Mouse (Mus musculus) layer of hippocampus, postnatal 10 days (tissue): ENCODE data around the gene Irx1. TPM values are rescaled to one million over a fixed set of nuclear protein-coding genes. Genes with fewer than 3 reads are reported as not detected.

Source experiments
- DNase-seq, 2 experiments: peaks; one replicate each; pipeline ENCODE4 v3.0.0; 2021; ENCODE audit warnings: low spot score in 2 of 2
- long read RNA-seq: library from polyadenylated mRNA; stranded (forward); transcript quantifications from one replicate; pipeline ENCODE4 v2.0.0, GENCODE M21; 2023
- total RNA-seq, 2 experiments: library from RNA; stranded (reverse); gene quantifications; 2 replicates each; pipeline ENCODE4 v1.2.3; 2021

Irx1 gene
- 1 to 10 TPM; 1.0 to 1.2 TPM for total RNA-seq
- long read RNA-seq: 0 reads

DNA sequence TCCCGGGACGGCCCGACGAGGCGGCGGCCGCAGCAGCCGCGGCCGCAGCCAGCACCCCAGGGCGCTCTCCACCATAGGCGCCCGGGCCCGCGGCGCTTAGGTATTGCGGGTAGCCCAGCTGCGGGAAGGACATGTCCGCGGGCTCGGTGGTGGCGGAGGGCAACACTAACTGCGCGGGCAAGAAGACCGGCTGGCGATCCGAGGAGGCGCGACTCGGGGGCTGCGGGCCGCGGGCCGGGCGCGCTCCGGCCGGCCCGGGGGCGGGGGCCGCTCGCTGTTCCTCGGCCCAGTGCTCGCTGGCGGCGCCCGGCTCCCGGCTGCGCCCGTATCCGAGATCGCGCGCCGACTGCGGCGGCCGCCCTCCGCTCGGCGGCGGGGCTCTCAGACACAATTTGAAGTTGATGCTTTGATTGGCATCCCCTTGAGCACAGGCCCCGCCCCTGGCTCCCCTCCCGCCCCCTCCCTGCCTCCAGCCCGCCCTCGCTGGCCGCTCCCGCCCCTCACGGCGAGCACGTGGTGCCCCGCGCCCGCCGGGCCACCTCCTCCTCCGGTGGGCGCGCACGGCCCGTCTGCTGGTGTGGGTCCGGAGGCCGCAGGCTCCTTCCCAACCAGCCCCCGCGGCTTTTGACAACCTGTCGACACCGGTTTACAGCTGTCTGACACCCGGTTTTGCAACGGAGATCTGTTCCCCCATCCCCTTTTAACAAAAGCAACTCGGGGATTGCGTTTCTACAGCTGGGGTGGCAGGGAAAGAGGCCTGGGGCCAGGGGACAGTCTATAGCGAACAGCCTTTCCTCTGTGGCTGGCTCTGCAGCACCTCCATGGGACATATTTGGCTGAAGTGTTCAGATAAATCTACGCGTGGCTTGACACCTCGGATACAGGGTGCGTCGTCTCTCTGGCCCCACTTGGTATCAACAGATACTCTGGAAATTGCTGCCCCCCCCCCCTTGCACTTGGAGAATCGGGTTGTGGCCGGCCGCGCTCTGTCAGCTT is at the start of gene Irx1:
Gene Irx1 (minus strand): TSS at position 368 of the 996 bp plus-strand sequence.
- DNase-seq: no peak

- DNase-seq: no peak
Observed at GRCm38 (mm10) chr13:71979932-71980655, 16.6 kb upstream of the Irx1 start.

DNA sequence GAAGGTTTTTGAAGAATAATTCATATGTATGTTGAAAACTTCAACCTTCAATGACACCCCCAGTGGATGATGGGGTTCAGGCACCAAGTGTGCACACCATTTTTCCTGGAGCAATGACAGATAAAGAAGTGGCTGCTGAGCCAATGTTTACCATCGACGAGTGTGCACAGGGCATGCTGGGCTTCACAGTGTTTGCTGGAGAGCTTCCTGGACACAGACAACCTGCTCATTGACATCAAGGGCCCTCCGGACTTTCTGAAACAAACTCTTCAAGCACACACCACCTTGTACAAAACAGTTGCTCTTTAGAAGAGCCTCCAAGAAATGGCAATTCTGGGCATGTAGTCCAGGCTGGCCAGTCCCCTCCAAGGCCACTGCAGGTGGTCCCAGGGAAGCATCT is 12.2 kb upstream of the Irx1 start:
- no peak for DNase-seq

- no peak for DNase-seq
Observed at GRCm38 (mm10) chr13:71968286-71968685, 4.8 kb upstream of the Irx1 start.

DNA sequence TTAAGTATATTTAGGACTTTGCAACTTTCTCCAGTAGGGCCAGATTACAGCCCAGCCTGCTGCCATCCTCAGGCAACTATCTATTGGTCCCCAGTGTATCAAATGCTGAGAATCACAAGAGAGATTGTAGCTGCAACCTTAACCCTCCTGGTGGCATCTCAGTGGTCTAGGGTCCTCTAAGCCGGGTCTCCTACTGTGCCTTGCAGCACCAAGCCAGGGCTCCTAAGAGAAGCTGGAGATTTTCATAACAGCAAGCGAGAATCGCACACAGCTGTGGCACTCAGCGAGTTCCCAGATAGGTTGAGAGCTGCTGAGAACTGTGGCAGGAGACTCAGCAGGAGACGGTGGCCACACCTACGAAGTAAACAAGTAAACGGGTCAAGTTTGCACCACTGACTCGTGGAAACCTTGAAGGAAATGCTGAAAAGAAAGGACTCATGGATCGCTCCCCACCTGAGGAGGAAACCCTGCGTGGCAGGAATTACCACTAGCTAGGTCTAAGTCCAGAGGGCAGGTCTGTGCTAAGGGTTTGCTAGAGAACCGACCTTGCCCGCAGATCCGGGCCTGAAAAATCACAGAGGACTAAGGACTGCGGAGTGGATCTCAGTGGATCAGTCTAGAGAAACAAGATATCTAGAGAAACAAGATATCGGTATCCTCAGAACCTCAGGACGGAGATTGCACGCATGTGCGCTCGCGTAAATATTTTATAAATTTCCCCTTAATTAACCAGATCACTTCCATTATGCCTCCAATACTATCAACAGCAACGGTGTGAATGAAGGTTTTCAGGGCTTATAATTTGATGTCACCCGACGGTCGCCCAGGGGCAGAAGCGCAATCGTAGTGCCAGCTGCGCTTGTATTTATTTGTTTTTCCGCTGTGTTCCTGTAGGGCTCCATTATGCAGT is 4.1 kb upstream of the Irx1 start:
- DNase-seq: no peak

DNA sequence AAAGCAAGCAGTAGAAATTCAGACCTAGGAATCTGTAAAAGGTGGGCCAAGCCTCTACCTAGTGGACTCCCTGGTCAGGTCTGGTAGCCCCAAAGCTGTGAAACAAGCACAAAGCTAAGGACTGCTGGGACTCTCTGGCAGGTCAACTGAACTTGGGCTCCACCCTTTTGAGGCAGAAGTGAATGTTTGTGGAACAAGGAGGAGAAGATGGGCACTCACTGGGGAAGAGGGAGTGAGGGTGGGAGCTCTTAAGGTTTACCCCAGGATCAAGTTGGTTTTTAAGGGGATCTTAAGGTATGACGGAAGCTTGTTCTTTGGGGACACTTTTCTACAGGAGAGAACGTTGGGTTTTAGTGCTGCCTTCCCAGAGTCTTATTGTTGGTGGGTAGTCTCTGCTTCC is 3.1 kb upstream of the Irx1 start:
- DNase-seq: no peak

DNA sequence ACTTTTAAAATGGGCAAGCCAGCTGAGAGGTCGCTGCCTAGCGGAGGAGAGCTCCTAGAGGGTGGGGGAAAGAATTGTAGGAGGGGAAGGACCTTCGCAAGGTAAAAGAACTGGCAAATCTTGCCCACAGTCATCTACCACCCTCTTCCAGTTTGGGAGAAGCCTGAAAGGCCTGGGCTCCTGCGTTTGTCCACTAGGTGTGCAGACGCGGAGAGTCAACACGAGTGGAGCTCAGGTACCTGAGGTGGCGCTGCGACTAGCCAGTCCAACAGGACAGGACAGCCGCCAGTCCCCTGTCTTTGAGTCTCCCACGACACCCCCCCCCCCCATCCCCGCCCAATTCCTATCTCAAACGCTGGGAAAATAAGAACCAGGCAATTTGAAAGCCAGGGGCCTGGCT is 843 bp upstream of the Irx1 start:
- no peak for DNase-seq

DNA sequence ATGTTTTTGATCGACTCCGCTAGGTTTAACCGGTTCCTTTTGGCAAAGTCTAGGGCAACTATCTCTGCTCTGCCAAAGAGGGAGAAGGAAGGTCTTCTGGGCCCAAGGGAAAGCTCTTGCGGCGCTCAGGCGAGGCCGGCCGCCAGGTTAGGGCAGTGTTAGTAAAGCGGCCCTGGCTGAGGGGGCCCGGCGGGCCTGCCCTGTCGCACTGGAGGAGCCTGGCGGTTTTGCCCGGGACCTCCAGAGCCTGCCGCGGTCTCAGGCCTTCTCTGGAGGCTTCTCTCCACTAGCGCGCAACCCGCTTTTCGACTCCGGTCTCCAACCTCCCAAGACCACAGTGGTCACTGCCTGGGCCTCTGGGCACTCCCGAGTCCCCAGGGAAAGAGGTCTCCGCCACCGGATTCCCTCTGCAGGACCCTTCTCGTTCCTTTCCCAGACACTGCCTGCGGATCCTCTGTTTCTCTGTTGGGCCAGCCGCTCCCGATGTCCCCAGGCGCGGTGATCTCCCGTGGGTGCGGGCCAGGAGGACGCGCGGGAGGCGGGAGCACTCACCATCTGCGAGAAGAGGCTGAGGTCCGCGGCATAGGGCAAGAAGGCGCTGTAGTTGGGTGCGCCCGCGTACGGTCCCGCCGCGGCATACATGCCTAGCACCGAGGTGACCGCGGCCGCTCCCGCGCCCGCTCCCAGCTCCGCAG is 715 bp downstream of the Irx1 start:
- DNase-seq: peak; percentile 13 to 27

GRCm38 (mm10) chr13:71961891-71962660 is 1.4 kb downstream of the Irx1 start:
- peak in 1 of 2 experiments; percentile 34 for DNase-seq

GRCm38 (mm10) chr13:71960846-71961735 is 2.4 kb downstream of the Irx1 start:
- DNase-seq: no peak

DNA sequence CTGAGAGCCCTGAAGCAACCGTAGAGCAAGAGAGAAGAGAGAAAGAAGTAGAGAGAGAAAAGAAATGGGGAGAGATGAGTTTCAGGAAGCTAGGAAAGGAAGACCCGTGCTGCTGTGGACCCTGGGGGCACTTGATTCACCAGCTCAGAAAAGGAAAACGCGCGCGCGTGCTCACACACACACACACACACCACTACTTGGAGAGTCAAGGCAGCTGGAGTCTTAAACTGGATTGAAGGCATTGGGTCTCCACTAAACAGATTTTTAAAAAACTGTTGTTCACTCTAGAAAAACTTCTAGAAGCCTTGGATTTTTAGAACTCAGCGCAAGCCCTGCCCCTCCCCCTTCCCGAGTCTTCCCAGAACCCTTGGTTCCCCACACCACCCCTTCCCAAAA is 3.2 kb downstream of the Irx1 start:
- no peak for DNase-seq

- peak in 1 of 2 experiments; percentile 16 for DNase-seq
Observed at GRCm38 (mm10) chr13:71959361-71960276, 3.9 kb downstream of the Irx1 start.

DNA sequence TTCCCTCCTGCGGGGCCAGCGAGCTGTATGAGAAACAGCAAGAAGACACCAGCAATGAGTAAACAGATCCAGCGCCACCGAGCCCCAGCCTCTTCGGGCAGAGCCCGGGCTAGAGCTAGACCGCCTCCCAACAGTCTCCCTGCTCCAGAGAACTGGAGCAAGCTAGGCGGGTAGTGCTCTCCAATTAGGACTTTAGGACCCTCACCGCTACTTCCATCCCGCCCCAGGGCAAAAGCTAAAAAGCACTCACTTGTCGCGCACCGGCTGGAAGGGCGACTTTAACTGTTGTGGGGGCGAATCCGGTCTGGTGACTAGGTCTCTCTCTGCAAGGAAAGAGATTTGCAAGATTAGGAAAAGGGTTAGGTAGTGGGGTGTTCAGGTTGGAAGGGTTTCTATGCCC is 4.9 kb downstream of the Irx1 start:
- no peak for DNase-seq

- no peak for DNase-seq
Observed at GRCm38 (mm10) chr13:71957811-71958351, 5.6 kb downstream of the Irx1 start.

- DNase-seq: no peak
Observed at GRCm38 (mm10) chr13:71957147-71957546, 6.4 kb downstream of the Irx1 start.

GRCm38 (mm10) chr13:71956481-71956880 is 7.0 kb downstream of the Irx1 start:
- DNase-seq: peak in 1 of 2 experiments; percentile 46

DNA sequence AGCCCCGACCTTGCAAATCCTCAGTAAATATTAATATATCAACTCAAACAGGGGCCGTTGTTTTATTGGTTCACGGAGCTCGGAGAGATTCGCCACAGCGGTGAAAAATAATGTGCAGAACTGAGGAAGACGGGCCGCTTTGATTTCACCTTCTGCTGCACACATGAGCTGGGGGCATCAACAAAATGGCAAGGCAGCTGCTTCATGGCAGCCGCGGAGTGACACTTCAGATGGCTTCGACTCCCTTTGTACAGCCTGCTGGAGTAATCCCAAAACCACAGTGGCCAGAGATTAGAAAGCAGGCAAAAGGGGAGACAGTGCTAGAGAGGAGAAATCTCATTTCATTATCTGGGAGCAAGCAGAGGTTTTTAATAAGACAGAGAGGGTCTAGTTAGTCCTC is 11.6 kb downstream of the Irx1 start:
- no peak for DNase-seq
